Mouse (Mus musculus): ENCODE results near the gene Stat1.
A peak's percentile ranks its signal among the peaks of the same experiment; 100 is the strongest.

Stat1 gene

GRCm38 (mm10) chr1:52137292-52137691, 18.1 kb downstream of the Stat1 start:
- no peak for DNase-seq

- no peak for DNase-seq
Measured at GRCm38 (mm10) chr1:52140534-52140933, 21.3 kb downstream of the Stat1 start.

- no peak for DNase-seq
Measured at GRCm38 (mm10) chr1:52141482-52141881, 22.2 kb downstream of the Stat1 start.

- no peak for DNase-seq
Measured at GRCm38 (mm10) chr1:52142117-52142516, 22.9 kb downstream of the Stat1 start.

GRCm38 (mm10) chr1:52143191-52143590, 24.0 kb downstream of the Stat1 start:
- no peak for DNase-seq

GRCm38 (mm10) chr1:52143596-52144156, 24.4 kb downstream of the Stat1 start:
- no peak for DNase-seq

- DNase-seq, result no peak
Measured at GRCm38 (mm10) chr1:52144907-52145306, 25.7 kb downstream of the Stat1 start.

- peak; percentile 53 for DNase-seq
Measured at GRCm38 (mm10) chr1:52146214-52146970, 27.2 kb downstream of the Stat1 start.

GRCm38 (mm10) chr1:52147431-52147830, 28.2 kb downstream of the Stat1 start:
- DNase-seq, result no peak

GRCm38 (mm10) chr1:52148178-52148577, 28.9 kb downstream of the Stat1 start:
- no peak for DNase-seq

- no peak for DNase-seq
Measured at GRCm38 (mm10) chr1:52148696-52149095, 29.5 kb downstream of the Stat1 start.

GRCm38 (mm10) chr1:52149934-52150346, 30.7 kb downstream of the Stat1 start:
- no peak for DNase-seq

GRCm38 (mm10) chr1:52150676-52151075, 31.4 kb downstream of the Stat1 start:
- no peak for DNase-seq

- no peak for DNase-seq
Measured at GRCm38 (mm10) chr1:52151166-52151565, 31.9 kb downstream of the Stat1 start.

GRCm38 (mm10) chr1:52152369-52152768, 33.1 kb downstream of the Stat1 start:
- DNase-seq, result no peak

GRCm38 (mm10) chr1:52152936-52153335, 33.7 kb downstream of the Stat1 start:
- no peak for DNase-seq

- DNase-seq, result peak; percentile 56
Measured at GRCm38 (mm10) chr1:52154890-52155289, 35.6 kb downstream of the Stat1 start.

GRCm38 (mm10) chr1:52156351-52156750, 37.1 kb downstream of the Stat1 start:
- no peak for DNase-seq

GRCm38 (mm10) chr1:52158040-52158439, 38.8 kb downstream of the Stat1 start:
- no peak for DNase-seq

- no peak for DNase-seq
Measured at GRCm38 (mm10) chr1:52158490-52159381, 39.5 kb downstream of the Stat1 start.

GRCm38 (mm10) chr1:52161151-52161550, 41.9 kb downstream of the Stat1 start:
- DNase-seq, result no peak

GRCm38 (mm10) chr1:52163707-52164457, 44.6 kb downstream of the Stat1 start:
- no peak for DNase-seq
